Mouse (Mus musculus) hindbrain, embryonic 14.5 days (tissue): ENCODE measurements at regions not wholly inside any gene's neighbourhood (a gene's known extent, or its start where the extent isn't known, plus 50 kb on each side); places are given as distances from the start of the nearest gene placed in this dataset.

Experiments used
- ATAC-seq: fragments of 200-750 bp; cut with Nextera tagmentation; 2 replicates; pipeline ENCODE4 v1.8.0; 2017; ENCODE audit warnings: moderate number of reproducible peaks, mild to moderate bottlenecking, moderate TSS enrichment, moderate library complexity; ENCODE audit not compliant: low FRiP score
- DNase-seq: peaks from one replicate; pipeline ENCODE4 v3.0.0-alpha.2; 2015; ENCODE audit warnings: low spot score
- H3K27ac ChIP-seq: fragments of 300-500 bp; sonication (generic); 2 replicates; pipeline ENCODE4 v1.5.1; 2014; ENCODE audit warnings: mild to moderate bottlenecking, moderate library complexity
- H3K27me3 ChIP-seq: fragments of 300-500 bp; sonication (generic); 2 replicates; pipeline ENCODE4 v1.6.1; 2014; ENCODE audit warnings: mild to moderate bottlenecking, low read length, mixed read lengths; ENCODE audit not compliant: control insufficient read depth, insufficient read depth
- H3K36me3 ChIP-seq: fragments of 300-500 bp; sonication (generic); replicated peaks from 2 replicates; pipeline ENCODE4 v1.6.1; 2014; ENCODE audit not compliant: control insufficient read depth, insufficient read depth
- H3K4me1 ChIP-seq: fragments of 300-500 bp; sonication (generic); replicated peaks from 2 replicates; pipeline ENCODE4 v1.6.1; 2014; ENCODE audit warnings: antibody characterized with exemption, low read length, mixed read lengths; ENCODE audit not compliant: control insufficient read depth, insufficient read depth
- H3K4me2 ChIP-seq: fragments of 300-500 bp; sonication (generic); replicated peaks from 2 replicates; pipeline ENCODE4 v1.6.1; 2014; ENCODE audit warnings: mild to moderate bottlenecking, moderate library complexity
- H3K4me3 ChIP-seq: fragments of 300-500 bp; sonication (generic); replicated peaks from 2 replicates; pipeline ENCODE4 v1.5.1; 2014; ENCODE audit warnings: mild to moderate bottlenecking, low read length
- H3K9ac ChIP-seq: fragments of 300-500 bp; sonication (generic); 2 replicates; pipeline ENCODE4 v1.6.1; 2014
- H3K9me3 ChIP-seq: fragments of 300-500 bp; sonication (generic); 2 replicates; pipeline ENCODE4 v1.6.1; 2016; ENCODE audit warnings: low read length; ENCODE audit not compliant: control insufficient read depth
- WGBS: fragments of 180-500 bp; shearing (Covaris S2); extraction: QIAGEN DNeasy Blood & Tissue Kit; methylation state at CpG from one replicate; pipeline ENCODE4 v1.1.7; 2014; 5-methylcytosine and 5-hydroxymethylcytosine counted together

GRCm38 (mm10) chr12:98002217-98002616, 257.0 kb downstream of the Galc start:
- ATAC-seq = no peak
- H3K9ac ChIP-seq = no peak overlapping the region
- no peaks in the 10 kb centered on the region for H3K4me1 ChIP-seq
- no peak overlapping the region for H3K27ac ChIP-seq
- no peak for DNase-seq
- H3K4me3 ChIP-seq = no peak overlapping the region
- WGBS = 66% methylated on average over 5 of the region's 5 CpGs
- no peaks in the 10 kb centered on the region for H3K9me3 ChIP-seq
- no peaks in the 10 kb centered on the region for H3K36me3 ChIP-seq
- no peaks in the 10 kb centered on the region for H3K27me3 ChIP-seq
- no peak overlapping the region for H3K4me2 ChIP-seq

GRCm38 (mm10) chr12:97994884-97995283, 264.4 kb downstream of the Galc start:
- Histone ChIP-seq H3K27ac (no peak overlapping the region), H3K9me3 (no peaks in the 10 kb centered on the region), H3K4me2 (no peak overlapping the region), H3K4me3 (no peak overlapping the region), H3K4me1 (no peaks in the 10 kb centered on the region), H3K27me3 (no peaks in the 10 kb centered on the region), H3K36me3 (no peaks in the 10 kb centered on the region), H3K9ac (no peak overlapping the region)
- 63% methylated on average over 1 of the region's 1 CpGs for WGBS
- DNase-seq (no peak), ATAC-seq (no peak)

- no peak overlapping the region for H3K27ac ChIP-seq
- H3K27me3 ChIP-seq = no peaks in the 10 kb centered on the region
- DNase-seq (no peak), ATAC-seq (no peak)
- no peaks in the 10 kb centered on the region for H3K9me3 ChIP-seq
- H3K4me2 ChIP-seq = no peak overlapping the region
- no peaks in the 10 kb centered on the region for H3K36me3 ChIP-seq
- H3K4me3 ChIP-seq = no peak overlapping the region
- 91% methylated on average over 3 of the region's 3 CpGs for WGBS
- H3K9ac ChIP-seq = no peak overlapping the region
- no peaks in the 10 kb centered on the region for H3K4me1 ChIP-seq
Observed at GRCm38 (mm10) chr12:97993937-97994336, 265.3 kb downstream of the Galc start.

- Histone ChIP-seq H3K9me3 (no peaks in the 10 kb centered on the region), H3K9ac (no peak overlapping the region), H3K4me1 (0 out of 2 replicates have a peak, but pooled peaks cover under 1% of the 10 kb centered on the region), H3K27me3 (no peaks in the 10 kb centered on the region), H3K27ac (no peak overlapping the region), H3K36me3 (no peaks in the 10 kb centered on the region), H3K4me2 (no peak overlapping the region), H3K4me3 (no peak overlapping the region)
- 95% methylated on average over 1 of the region's 1 CpGs for WGBS
- ATAC-seq (no peak), DNase-seq (no peak)
Observed at GRCm38 (mm10) chr12:97983390-97983789, 275.9 kb downstream of the Galc start.

GRCm38 (mm10) chr12:97978668-97979067, 280.6 kb downstream of the Galc start:
- Histone ChIP-seq H3K27ac (0 out of 2 replicates have a peak overlapping the region, but pooled peaks have one; percentile 20), H3K36me3 (no peaks in the 10 kb centered on the region), H3K27me3 (no peaks in the 10 kb centered on the region), H3K9ac (no peak overlapping the region), H3K4me3 (no peak overlapping the region), H3K4me2 (no peak overlapping the region), H3K4me1 (0 out of 2 replicates have a peak, but pooled peaks cover 6% of the 10 kb centered on the region), H3K9me3 (no peaks in the 10 kb centered on the region)
- ATAC-seq (no peak), DNase-seq (no peak)
- 69% methylated on average over 3 of the region's 3 CpGs for WGBS

- no peak overlapping the region for H3K9ac ChIP-seq
- H3K4me1 ChIP-seq = 0 out of 2 replicates have a peak, but pooled peaks cover 6% of the 10 kb centered on the region
- H3K27ac ChIP-seq = peak overlapping the region; percentile 20; the same call in 1 of the 2 replicates
- no peak overlapping the region for H3K4me3 ChIP-seq
- ATAC-seq = peak; percentile 51; the same call in 1 of the 2 replicates
- H3K4me2 ChIP-seq = no peak overlapping the region
- no peaks in the 10 kb centered on the region for H3K9me3 ChIP-seq
- no peaks in the 10 kb centered on the region for H3K27me3 ChIP-seq
- WGBS = 47% methylated on average over 8 of the region's 8 CpGs
- H3K36me3 ChIP-seq = no peaks in the 10 kb centered on the region
- peak; percentile 35 for DNase-seq
Observed at GRCm38 (mm10) chr12:97978178-97978651, 281.0 kb downstream of the Galc start.

- H3K4me2 ChIP-seq = no peak overlapping the region
Observed at GRCm38 (mm10) chr12:97977633-97978032, 281.6 kb downstream of the Galc start.

GRCm38 (mm10) chr12:97973909-97974510, 285.2 kb downstream of the Galc start:
- Histone ChIP-seq H3K9ac (no peak overlapping the region), H3K27me3 (no peaks in the 10 kb centered on the region), H3K4me2 (no peak overlapping the region), H3K4me1 (0 out of 2 replicates have a peak, but pooled peaks cover 6% of the 10 kb centered on the region), H3K4me3 (no peak overlapping the region), H3K27ac (no peak overlapping the region), H3K36me3 (no peaks in the 10 kb centered on the region), H3K9me3 (no peaks in the 10 kb centered on the region)
- ATAC-seq (no peak), DNase-seq (peak; percentile 36)
- WGBS = 57% methylated on average over 10 of the region's 10 CpGs

More at GRCm38 (mm10) chr12:97977633-97978032, 281.6 kb downstream of the Galc start:
- Histone ChIP-seq H3K4me1 (0 out of 2 replicates have a peak, but pooled peaks cover 6% of the 10 kb centered on the region), H3K27me3 (no peaks in the 10 kb centered on the region), H3K4me3 (no peak overlapping the region), H3K36me3 (no peaks in the 10 kb centered on the region), H3K27ac (no peak overlapping the region), H3K9ac (no peak overlapping the region), H3K9me3 (no peaks in the 10 kb centered on the region)
- DNase-seq (no peak), ATAC-seq (no peak)
- WGBS = 59% methylated on average over 3 of the region's 3 CpGs

GRCm38 (mm10) chr12:97957201-97957600, 302.1 kb downstream of the Galc start:
- no peak overlapping the region for H3K27ac ChIP-seq
- no peak overlapping the region for H3K4me3 ChIP-seq
- H3K27me3 ChIP-seq = no peaks in the 10 kb centered on the region
- 52% methylated on average over 4 of the region's 4 CpGs for WGBS
- no peak for DNase-seq
- H3K36me3 ChIP-seq = no peaks in the 10 kb centered on the region
- ATAC-seq = no peak
- H3K4me2 ChIP-seq = no peak overlapping the region
- no peak overlapping the region for H3K9ac ChIP-seq
- H3K4me1 ChIP-seq = no peaks in the 10 kb centered on the region
- no peaks in the 10 kb centered on the region for H3K9me3 ChIP-seq
